Mouse (Mus musculus) testis, adult 2 months (tissue): Measurements from ENCODE around the gene Znrf4.
A peak's percentile ranks its signal among the peaks of the same experiment; 100 is the strongest.

Experiments
- CTCF ChIP-seq: fragments of 200-500 bp; IDR thresholded peaks from 2 replicates; pipeline ENCODE4 v1.5.1; 2012; ENCODE audit warnings: low read depth, mild to moderate bottlenecking, inconsistent platforms, low read length, moderate library complexity; ENCODE audit not compliant: control insufficient read depth, insufficient read depth, insufficient replicate concordance
- POLR2A ChIP-seq: fragments of 200-500 bp; IDR thresholded peaks from 2 replicates; pipeline ENCODE4 v1.6.1; 2012; ENCODE audit warnings: low read depth, mild to moderate bottlenecking, inconsistent platforms, low read length, moderate library complexity; ENCODE audit not compliant: control insufficient read depth

- TF ChIP-seq CTCF (peak; percentile 95; the same call in 1 of the 2 replicates), POLR2A (no peak)
Observed at GRCm38 (mm10) chr17:56479358-56479757, 32.9 kb downstream of the Znrf4 start.
